Mouse (Mus musculus) spleen, adult 12 weeks (tissue): ENCODE measurements around the gene Asb13.

ENCODE experiments used
- DNase-seq: peaks from one replicate; pipeline ENCODE4 v3.0.0; 2022; ENCODE audit warnings: low spot score

Gene Asb13

GRCm38 (mm10) chr13:3633895-3634811 lies at the start of gene Asb13:
Gene Asb13, plus strand, starts transcription at chr13:3634032.
- DNase-seq, result peak; percentile 69

GRCm38 (mm10) chr13:3590789-3591188 lies 43.0 kb upstream of the Asb13 start:
- DNase-seq, result no peak

- no peak for DNase-seq
Measured at GRCm38 (mm10) chr13:3594311-3594710, 39.5 kb upstream of the Asb13 start.

- DNase-seq, result no peak
Measured at GRCm38 (mm10) chr13:3596232-3596631, 37.6 kb upstream of the Asb13 start.

- no peak for DNase-seq
Measured at GRCm38 (mm10) chr13:3609780-3610117, 24.1 kb upstream of the Asb13 start.

- DNase-seq, result peak; percentile 42
Measured at GRCm38 (mm10) chr13:3610118-3610794, 23.6 kb upstream of the Asb13 start.

- peak; percentile 87 for DNase-seq
Measured at GRCm38 (mm10) chr13:3610795-3611438, 22.9 kb upstream of the Asb13 start, which contains the start of gene Fam208b. Gene Fam208b, minus strand, starts transcription at chr13:3611108.

- DNase-seq, result no peak
Measured at GRCm38 (mm10) chr13:3627139-3627538, 6.7 kb upstream of the Asb13 start.

- DNase-seq, result no peak
Measured at GRCm38 (mm10) chr13:3628102-3628501, 5.7 kb upstream of the Asb13 start.

- no peak for DNase-seq
Measured at GRCm38 (mm10) chr13:3632551-3632950, 1.3 kb upstream of the Asb13 start.

- DNase-seq, result no peak
Measured at GRCm38 (mm10) chr13:3633131-3633530, 701 bp upstream of the Asb13 start.

- DNase-seq, result no peak
Measured at GRCm38 (mm10) chr13:3635076-3635475, 1.2 kb downstream of the Asb13 start.

- DNase-seq, result peak; percentile 30
Measured at GRCm38 (mm10) chr13:3636797-3637196, 3.0 kb downstream of the Asb13 start.

GRCm38 (mm10) chr13:3642049-3642448 lies 8.2 kb downstream of the Asb13 start:
- DNase-seq, result no peak

- DNase-seq, result no peak
Measured at GRCm38 (mm10) chr13:3642538-3642937, 8.7 kb downstream of the Asb13 start.

GRCm38 (mm10) chr13:3644871-3645270 lies 11.0 kb downstream of the Asb13 start:
- no peak for DNase-seq

GRCm38 (mm10) chr13:3645919-3646318 lies 12.1 kb downstream of the Asb13 start:
- DNase-seq, result no peak

GRCm38 (mm10) chr13:3646566-3646965 lies 12.7 kb downstream of the Asb13 start:
- DNase-seq, result no peak

- DNase-seq, result no peak
Measured at GRCm38 (mm10) chr13:3650569-3650968, 16.7 kb downstream of the Asb13 start.

- DNase-seq, result no peak
Measured at GRCm38 (mm10) chr13:3654432-3654831, 20.6 kb downstream of the Asb13 start.

GRCm38 (mm10) chr13:3659163-3660160 lies 25.6 kb downstream of the Asb13 start:
- no peak for DNase-seq
